Mouse (Mus musculus) embryo, embryonic 10 days (tissue): ENCODE data around the gene Crybb1.

ENCODE experiments used
- DNase-seq: peaks from one replicate; pipeline ENCODE4 v3.0.0-alpha.2; 2015; ENCODE audit warnings: low spot score

The Crybb1 gene

GRCm38 (mm10) chr5:112255426-112255825, at the start of gene Crybb1:
Crybb1 (plus strand) TSS chr5:112255815.
- no peak for DNase-seq

- no peak for DNase-seq
These were observed 48.9 kb upstream of the Crybb1 start for GRCm38 (mm10) chr5:112206543-112207255.

GRCm38 (mm10) chr5:112208321-112208720, 47.3 kb upstream of the Crybb1 start:
- no peak for DNase-seq

GRCm38 (mm10) chr5:112210104-112210503, 45.5 kb upstream of the Crybb1 start:
- DNase-seq: peak; percentile 82

- DNase-seq: no peak
These were observed 43.7 kb upstream of the Crybb1 start for GRCm38 (mm10) chr5:112211911-112212310.

GRCm38 (mm10) chr5:112212711-112213264, 42.8 kb upstream of the Crybb1 start:
- DNase-seq: no peak

- peak; percentile 71 for DNase-seq
These were observed 42.0 kb upstream of the Crybb1 start for GRCm38 (mm10) chr5:112213331-112214240.

GRCm38 (mm10) chr5:112214419-112214818, 41.2 kb upstream of the Crybb1 start:
- DNase-seq: peak; percentile 93

- peak; percentile 60 for DNase-seq
These were observed 40.3 kb upstream of the Crybb1 start for GRCm38 (mm10) chr5:112215291-112215751.

- DNase-seq: no peak
These were observed 39.8 kb upstream of the Crybb1 start for GRCm38 (mm10) chr5:112215801-112216251.

GRCm38 (mm10) chr5:112216335-112216734, 39.3 kb upstream of the Crybb1 start:
- no peak for DNase-seq

GRCm38 (mm10) chr5:112217031-112217430, 38.6 kb upstream of the Crybb1 start:
- DNase-seq: peak; percentile 56

GRCm38 (mm10) chr5:112218679-112219078, 36.9 kb upstream of the Crybb1 start:
- DNase-seq: no peak

GRCm38 (mm10) chr5:112219398-112219797, 36.2 kb upstream of the Crybb1 start:
- DNase-seq: no peak

GRCm38 (mm10) chr5:112220203-112220602, 35.4 kb upstream of the Crybb1 start:
- DNase-seq: no peak

- DNase-seq: peak; percentile 50
These were observed 30.0 kb upstream of the Crybb1 start for GRCm38 (mm10) chr5:112225591-112225990.

- no peak for DNase-seq
These were observed 28.3 kb upstream of the Crybb1 start for GRCm38 (mm10) chr5:112227354-112227753.

- no peak for DNase-seq
These were observed 27.7 kb upstream of the Crybb1 start for GRCm38 (mm10) chr5:112227898-112228239.

GRCm38 (mm10) chr5:112228240-112229076, 27.2 kb upstream of the Crybb1 start:
- DNase-seq: peak; percentile 78

- DNase-seq: no peak
These were observed 19.8 kb upstream of the Crybb1 start for GRCm38 (mm10) chr5:112235806-112236205.

- no peak for DNase-seq
These were observed 19.0 kb upstream of the Crybb1 start for GRCm38 (mm10) chr5:112236631-112237030.

GRCm38 (mm10) chr5:112237439-112237838, 18.2 kb upstream of the Crybb1 start:
- peak; percentile 87 for DNase-seq
